Mouse (Mus musculus): ENCODE data around the gene Lamb2. TPM values are rescaled to one million over a fixed set of nuclear protein-coding genes. Genes with fewer than 3 reads are reported as not detected.

Gene Lamb2
- total RNA-seq, 2 experiments from 2014 or later, result 27.5 to 29.5 TPM

GRCm38 (mm10) chr9:108489702-108490558 is 10.4 kb downstream of the Lamb2 start:
- peak in 1 of 2 experiments; percentile 26 for DNase-seq (ENCODE audit: low spot score in 2 of 2)

GRCm38 (mm10) chr9:108490559-108491285 is 11.2 kb downstream of the Lamb2 start, which contains the start of gene Usp19:
TSS of gene Usp19 (plus strand) at chr9:108490602.
- DNase-seq (ENCODE audit: low spot score in 2 of 2), result peak; percentile 94 to 97

GRCm38 (mm10) chr9:108491286-108491580 is 11.7 kb downstream of the Lamb2 start:
- DNase-seq (ENCODE audit: low spot score in 2 of 2), result no peak

GRCm38 (mm10) chr9:108492043-108492750 is 12.7 kb downstream of the Lamb2 start:
- peak in 1 of 2 experiments; percentile 32 for DNase-seq (ENCODE audit: low spot score in 2 of 2)

GRCm38 (mm10) chr9:108493246-108493645 is 13.7 kb downstream of the Lamb2 start:
- no peak for DNase-seq (ENCODE audit: low spot score in 2 of 2)

- no peak for DNase-seq (ENCODE audit: low spot score in 2 of 2)
Measured at GRCm38 (mm10) chr9:108494146-108494825, 14.8 kb downstream of the Lamb2 start.

- no peak for DNase-seq (ENCODE audit: low spot score in 2 of 2)
Measured at GRCm38 (mm10) chr9:108494905-108495304, 15.4 kb downstream of the Lamb2 start.

- no peak for DNase-seq (ENCODE audit: low spot score in 2 of 2)
Measured at GRCm38 (mm10) chr9:108499231-108499630, 19.7 kb downstream of the Lamb2 start.

- no peak for DNase-seq (ENCODE audit: low spot score in 2 of 2)
Measured at GRCm38 (mm10) chr9:108499943-108500342, 20.4 kb downstream of the Lamb2 start.

- no peak for DNase-seq (ENCODE audit: low spot score in 2 of 2)
Measured at GRCm38 (mm10) chr9:108506901-108507300, 27.4 kb downstream of the Lamb2 start.

- peak; percentile 90 to 97 for DNase-seq (ENCODE audit: low spot score in 2 of 2)
Measured at GRCm38 (mm10) chr9:108507619-108508434, 28.3 kb downstream of the Lamb2 start, which contains the start of gene Qars. TSS of gene Qars (plus strand) at chr9:108507706.

- DNase-seq (ENCODE audit: low spot score in 2 of 2), result no peak
Measured at GRCm38 (mm10) chr9:108508776-108509175, 29.2 kb downstream of the Lamb2 start.

GRCm38 (mm10) chr9:108516380-108517251 is 37.1 kb downstream of the Lamb2 start, which contains the start of gene Qrich1:
TSS of gene Qrich1 (plus strand) at chr9:108516806.
- DNase-seq (ENCODE audit: low spot score in 2 of 2), result peak; percentile 94 to 97

GRCm38 (mm10) chr9:108517253-108517930 is 37.9 kb downstream of the Lamb2 start:
- peak; percentile 77 to 88 for DNase-seq (ENCODE audit: low spot score in 2 of 2)

- peak; percentile 34 to 58 for DNase-seq (ENCODE audit: low spot score in 2 of 2)
Measured at GRCm38 (mm10) chr9:108517931-108518332, 38.4 kb downstream of the Lamb2 start.

- no peak for DNase-seq (ENCODE audit: low spot score in 2 of 2)
Measured at GRCm38 (mm10) chr9:108521604-108522003, 42.1 kb downstream of the Lamb2 start.

GRCm38 (mm10) chr9:108523341-108523740 is 43.8 kb downstream of the Lamb2 start:
- no peak for DNase-seq (ENCODE audit: low spot score in 2 of 2)

- no peak for DNase-seq (ENCODE audit: low spot score in 2 of 2)
Measured at GRCm38 (mm10) chr9:108525400-108525799, 45.9 kb downstream of the Lamb2 start.

Data from layer of hippocampus, adult 18-20 months (tissue).